Mouse (Mus musculus): ENCODE measurements around the gene Csrnp3. TPM values are rescaled to one million over a fixed set of nuclear protein-coding genes. Genes with fewer than 3 reads are reported as not detected.

The Csrnp3 gene
- 23.1 and 24.5 TPM in 2 replicates for polyA plus RNA-seq (2012; rRNA removed)

GRCm38 (mm10) chr2:65845551-65845950 lies at the start of gene Csrnp3:
TSS of gene Csrnp3 (plus strand) at chr2:65845767.

Other genes with a start within 250 kb of the Csrnp3 start
- 16.7 and 17.5 TPM in 2 replicates for gene Scn2a, start 225.0 kb upstream of the Csrnp3 start, polyA plus RNA-seq (2012; rRNA removed)